Mouse (Mus musculus): ENCODE measurements around the gene Spock1. TPM values are rescaled to one million over a fixed set of nuclear protein-coding genes. Genes with fewer than 3 reads are reported as not detected.

The Spock1 gene
- polyA plus RNA-seq, 1 experiment: 0.50 TPM

DNA sequence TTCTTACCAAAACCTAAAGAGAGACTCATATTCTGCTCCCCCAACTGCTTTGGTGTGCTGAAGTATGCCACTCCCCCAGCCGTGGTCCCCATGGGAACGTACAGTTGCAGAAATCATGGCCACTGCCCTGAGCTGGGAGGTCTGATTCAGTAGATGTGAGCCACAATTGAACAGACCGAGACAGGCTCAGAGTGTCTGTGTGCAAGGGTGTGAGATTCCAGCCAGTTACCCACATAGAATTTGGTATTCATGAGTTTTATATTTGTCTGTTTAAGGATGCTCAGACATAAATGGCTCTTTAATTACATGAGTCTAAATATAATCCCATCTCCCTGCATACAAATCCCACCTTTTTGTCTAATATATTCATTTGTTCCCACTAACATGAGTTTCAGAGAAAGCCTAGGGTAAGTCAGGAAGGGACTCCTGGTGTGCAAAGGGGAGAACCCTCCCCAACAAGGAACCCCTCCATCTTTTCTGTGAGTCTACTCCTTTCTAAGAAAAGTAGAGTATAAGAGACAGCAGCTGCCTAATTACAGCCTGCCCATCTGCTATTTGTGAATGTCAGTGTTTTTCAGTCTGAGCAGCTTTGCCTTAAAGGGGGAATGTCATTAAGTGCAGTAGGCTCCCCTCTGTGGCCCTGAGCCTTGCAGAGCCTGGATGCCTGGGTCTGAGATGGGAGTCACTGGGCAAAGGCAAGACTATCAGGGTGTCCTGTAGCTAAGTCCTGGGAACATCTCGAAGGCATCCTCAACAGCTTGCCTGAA is 29.5 kb upstream of the Spock1 start:
- no peaks in the 10 kb centered on the region for H3K36me3 ChIP-seq (ENCODE audit: control insufficient read depth, insufficient read depth)
- no peak overlapping the region for H3ac ChIP-seq (ENCODE audit: control insufficient read depth, insufficient read length, low read depth)
- no peaks in the 10 kb centered on the region for H3K79me2 ChIP-seq (ENCODE audit: control insufficient read depth, insufficient read depth)
- TF ChIP-seq CEBPB (IDR thresholded peaks at IDR 0.05; ENCODE audit: low read depth): no peak
- no peak for TF ChIP-seq MYOG (IDR thresholded peaks at IDR 0.05; ENCODE audit: control insufficient read depth, extremely low read depth, insufficient read length)
- TF ChIP-seq MYOD1 (IDR thresholded peaks at IDR 0.05; ENCODE audit: control insufficient read depth, insufficient read length, low read depth): no peak
- no peak for TF ChIP-seq MAX (IDR thresholded peaks at IDR 0.05)
- no peak for TF ChIP-seq FOSL1 (IDR thresholded peaks at IDR 0.05; ENCODE audit: insufficient read depth, low read length, poor library complexity, severe bottlenecking)
- TF ChIP-seq USF1 (IDR thresholded peaks at IDR 0.05; ENCODE audit: low read depth): no peak
- no peak for TF ChIP-seq CTCF (IDR thresholded peaks at IDR 0.05; ENCODE audit: control insufficient read depth, insufficient read depth, insufficient read length)
- no peaks in the 10 kb centered on the region for H3K27me3 ChIP-seq (ENCODE audit: control insufficient read depth, insufficient read depth, insufficient read length)
- H3K79me3 ChIP-seq (ENCODE audit: low read depth): no peaks in the 10 kb centered on the region
- no peak overlapping the region for H3K4me3 ChIP-seq (ENCODE audit: insufficient read depth, poor library complexity, severe bottlenecking)

DNA sequence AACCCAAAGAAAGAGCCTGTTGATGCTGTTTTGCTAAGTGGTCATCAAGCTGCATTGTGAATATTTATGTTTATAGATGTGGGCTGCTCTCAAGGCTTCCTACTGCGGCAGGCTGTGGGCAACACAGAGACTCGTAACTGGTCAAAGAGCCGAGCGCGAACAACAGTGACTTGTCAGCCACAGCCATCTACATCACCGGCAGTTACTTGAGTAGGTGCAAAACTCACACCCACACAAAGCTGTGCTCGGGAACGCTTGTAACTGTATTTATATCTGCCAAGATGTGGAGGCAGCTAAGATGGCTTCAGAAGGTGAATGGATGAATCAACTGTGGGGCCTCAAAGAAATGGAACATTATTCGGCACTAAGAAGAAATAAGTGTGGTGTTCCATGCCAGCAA is 23.9 kb upstream of the Spock1 start:
- Histone ChIP-seq H3K4me3 (ENCODE audit: insufficient read depth, poor library complexity, severe bottlenecking) (no peak overlapping the region), H3ac (ENCODE audit: control insufficient read depth, insufficient read length, low read depth) (no peak overlapping the region), H3K36me3 (ENCODE audit: control insufficient read depth, insufficient read depth) (no peaks in the 10 kb centered on the region), H3K79me3 (ENCODE audit: low read depth) (no peaks in the 10 kb centered on the region), H3K27me3 (ENCODE audit: control insufficient read depth, insufficient read depth, insufficient read length) (no peaks in the 10 kb centered on the region), H3K79me2 (ENCODE audit: control insufficient read depth, insufficient read depth) (no peaks in the 10 kb centered on the region)
- TF ChIP-seq FOSL1 (IDR thresholded peaks at IDR 0.05; ENCODE audit: insufficient read depth, low read length, poor library complexity, severe bottlenecking) (no peak), MAX (IDR thresholded peaks at IDR 0.05) (no peak), MYOD1 (IDR thresholded peaks at IDR 0.05; ENCODE audit: control insufficient read depth, insufficient read length, low read depth) (no peak)

DNA sequence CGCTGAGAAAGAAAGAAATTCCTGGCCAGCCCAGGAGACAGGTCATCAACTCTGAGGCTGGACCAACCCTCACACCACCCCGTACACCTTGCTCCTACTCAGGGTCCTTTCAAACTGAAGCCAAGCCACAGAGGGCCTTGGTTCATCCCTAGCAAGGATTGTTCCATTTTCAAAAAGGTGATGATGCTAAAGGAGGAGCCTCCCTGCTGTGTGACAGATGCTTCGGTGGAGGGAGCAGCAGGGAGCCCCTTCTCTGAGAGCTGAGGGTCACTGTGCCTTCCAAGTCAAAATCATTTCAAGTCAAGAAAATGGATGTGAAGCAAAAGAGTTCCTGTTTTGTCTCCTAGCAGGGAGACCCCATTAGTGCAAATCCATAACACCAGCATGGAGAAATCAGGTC is 23.2 kb upstream of the Spock1 start:
- TF ChIP-seq MYOD1 (IDR thresholded peaks at IDR 0.05; ENCODE audit: control insufficient read depth, insufficient read length, low read depth) (no peak), MAX (IDR thresholded peaks at IDR 0.05) (no peak)
- no peaks in the 10 kb centered on the region for H3K79me3 ChIP-seq (ENCODE audit: low read depth)

DNA sequence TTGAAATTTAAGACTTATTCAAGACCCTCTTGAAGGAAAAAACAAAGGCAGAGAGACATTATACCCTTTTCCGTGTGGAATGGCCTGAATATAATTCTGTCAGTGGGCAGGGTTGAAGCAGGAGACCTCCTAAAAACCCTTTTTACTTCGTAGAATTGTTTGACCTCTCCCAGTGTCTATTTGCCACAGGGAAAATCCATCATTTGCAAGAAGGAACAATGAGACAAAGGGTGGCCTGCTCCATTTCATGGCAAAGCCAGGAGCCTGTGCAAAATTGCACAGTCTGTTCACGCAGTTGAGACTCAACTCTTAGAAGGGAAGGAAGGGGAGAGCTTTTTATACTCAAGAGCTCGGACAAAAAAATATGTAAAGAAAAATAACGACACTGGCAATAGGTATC is 22.6 kb upstream of the Spock1 start:
- Histone ChIP-seq H3K36me3 (ENCODE audit: control insufficient read depth, insufficient read depth) (no peaks in the 10 kb centered on the region), H3ac (ENCODE audit: control insufficient read depth, insufficient read length, low read depth) (no peak overlapping the region), H3K79me2 (ENCODE audit: control insufficient read depth, insufficient read depth) (no peaks in the 10 kb centered on the region), H3K79me3 (ENCODE audit: low read depth) (no peaks in the 10 kb centered on the region), H3K4me3 (ENCODE audit: insufficient read depth, poor library complexity, severe bottlenecking) (no peak overlapping the region), H3K27me3 (ENCODE audit: control insufficient read depth, insufficient read depth, insufficient read length) (no peaks in the 10 kb centered on the region)
- TF ChIP-seq FOSL1 (IDR thresholded peaks at IDR 0.05; ENCODE audit: insufficient read depth, low read length, poor library complexity, severe bottlenecking) (no peak), CEBPB (IDR thresholded peaks at IDR 0.05; ENCODE audit: low read depth) (no peak), CTCF (IDR thresholded peaks at IDR 0.05; ENCODE audit: control insufficient read depth, insufficient read depth, insufficient read length) (no peak)

More for the DNA sequence above, 23.2 kb upstream of the Spock1 start:
- no peak overlapping the region for H3ac ChIP-seq (ENCODE audit: control insufficient read depth, insufficient read length, low read depth)
- no peaks in the 10 kb centered on the region for H3K79me2 ChIP-seq (ENCODE audit: control insufficient read depth, insufficient read depth)
- H3K4me3 ChIP-seq (ENCODE audit: insufficient read depth, poor library complexity, severe bottlenecking): no peak overlapping the region
- H3K36me3 ChIP-seq (ENCODE audit: control insufficient read depth, insufficient read depth): no peaks in the 10 kb centered on the region
- no peaks in the 10 kb centered on the region for H3K27me3 ChIP-seq (ENCODE audit: control insufficient read depth, insufficient read depth, insufficient read length)

DNA sequence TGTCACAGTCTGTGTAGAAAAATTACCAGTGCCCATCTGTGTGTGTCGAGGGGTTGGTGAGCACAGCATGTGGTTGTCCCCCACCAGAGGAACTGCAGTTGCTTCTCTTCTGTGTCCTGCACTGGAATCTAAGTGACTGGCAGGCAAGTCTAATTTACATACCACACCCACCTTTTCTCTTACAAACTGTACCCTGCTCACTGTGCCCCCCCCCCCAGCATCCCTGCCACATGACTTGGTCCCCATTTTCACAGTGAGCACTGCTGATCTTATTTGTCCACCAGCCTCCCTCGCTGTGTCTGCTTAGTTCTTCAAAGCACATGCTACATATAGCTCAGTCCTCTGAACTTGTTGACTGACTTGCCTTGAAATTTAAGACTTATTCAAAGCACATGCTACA is 22.2 kb upstream of the Spock1 start:
- Histone ChIP-seq H3K79me3 (ENCODE audit: low read depth) (no peaks in the 10 kb centered on the region), H3K4me3 (ENCODE audit: insufficient read depth, poor library complexity, severe bottlenecking) (no peak overlapping the region), H3K36me3 (ENCODE audit: control insufficient read depth, insufficient read depth) (no peaks in the 10 kb centered on the region), H3K79me2 (ENCODE audit: control insufficient read depth, insufficient read depth) (no peaks in the 10 kb centered on the region), H3ac (ENCODE audit: control insufficient read depth, insufficient read length, low read depth) (no peak overlapping the region), H3K27me3 (ENCODE audit: control insufficient read depth, insufficient read depth, insufficient read length) (no peaks in the 10 kb centered on the region)
- no peak for TF ChIP-seq MYOD1 (IDR thresholded peaks at IDR 0.05; ENCODE audit: control insufficient read depth, insufficient read length, low read depth)
- no peak for TF ChIP-seq MYOG (IDR thresholded peaks at IDR 0.05; ENCODE audit: control insufficient read depth, extremely low read depth, insufficient read length)
- no peak for TF ChIP-seq USF1 (IDR thresholded peaks at IDR 0.05; ENCODE audit: low read depth)
- TF ChIP-seq FOSL1 (IDR thresholded peaks at IDR 0.05; ENCODE audit: insufficient read depth, low read length, poor library complexity, severe bottlenecking): no peak
- no peak for TF ChIP-seq MAX (IDR thresholded peaks at IDR 0.05)
- no peak for TF ChIP-seq CTCF (IDR thresholded peaks at IDR 0.05; ENCODE audit: control insufficient read depth, insufficient read depth, insufficient read length)
- no peak for TF ChIP-seq CEBPB (IDR thresholded peaks at IDR 0.05; ENCODE audit: low read depth)

DNA sequence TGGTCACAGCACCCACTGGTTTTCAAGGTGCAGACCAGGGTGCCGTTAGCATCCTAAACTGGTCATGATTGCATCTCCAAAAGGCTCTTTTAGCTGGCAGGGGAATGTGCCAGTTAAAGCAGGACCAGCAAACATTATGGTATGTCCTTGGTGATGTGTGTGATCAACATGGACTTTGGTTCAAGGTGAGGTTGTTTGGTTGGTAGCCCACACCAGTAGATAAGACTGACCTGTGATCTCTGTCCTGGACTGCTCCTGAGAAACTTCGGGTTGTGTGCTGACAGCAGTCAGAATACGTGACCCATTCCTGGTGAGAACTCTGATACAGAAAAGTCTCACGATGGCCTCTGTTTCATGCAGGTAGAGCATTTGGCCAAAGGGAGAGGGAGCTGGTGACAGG is 11.8 kb upstream of the Spock1 start:
- no peaks in the 10 kb centered on the region for H3K27me3 ChIP-seq (ENCODE audit: control insufficient read depth, insufficient read depth, insufficient read length)
- H3K79me3 ChIP-seq (ENCODE audit: low read depth): no peaks in the 10 kb centered on the region
- H3K4me3 ChIP-seq (ENCODE audit: insufficient read depth, poor library complexity, severe bottlenecking): no peak overlapping the region
- no peaks in the 10 kb centered on the region for H3K79me2 ChIP-seq (ENCODE audit: control insufficient read depth, insufficient read depth)
- no peaks in the 10 kb centered on the region for H3K36me3 ChIP-seq (ENCODE audit: control insufficient read depth, insufficient read depth)
- no peak overlapping the region for H3ac ChIP-seq (ENCODE audit: control insufficient read depth, insufficient read length, low read depth)
- TF ChIP-seq CEBPB (IDR thresholded peaks at IDR 0.05; ENCODE audit: low read depth) (no peak), MAX (IDR thresholded peaks at IDR 0.05) (no peak), FOSL1 (IDR thresholded peaks at IDR 0.05; ENCODE audit: insufficient read depth, low read length, poor library complexity, severe bottlenecking) (no peak), USF1 (IDR thresholded peaks at IDR 0.05; ENCODE audit: low read depth) (no peak), CTCF (IDR thresholded peaks at IDR 0.05; ENCODE audit: control insufficient read depth, insufficient read depth, insufficient read length) (no peak), MYOG (IDR thresholded peaks at IDR 0.05; ENCODE audit: control insufficient read depth, extremely low read depth, insufficient read length) (no peak), MYOD1 (IDR thresholded peaks at IDR 0.05; ENCODE audit: control insufficient read depth, insufficient read length, low read depth) (no peak)
